ENCODE assay signal across 8 mouse cellular contexts in genomic region chr13:9093316-9094155, GRCm38 (mm10). TPM values are rescaled to one million over a fixed set of nuclear protein-coding genes. Genes with fewer than 3 reads are reported as not detected.
DNase-seq lines count a peak whose midpoint lies in the region; ATAC-seq lines count a peak whose summit lies in the region.

Larp4b (plus strand) TSS chr13:9093881.

- H3K9ac ChIP-seq in heart, embryonic 14.5 days (ENCODE audit: low read length) = peak within 1 kb of the TSS; percentile 98
- peak within 1 kb of the TSS; percentile 99 for H3K9ac ChIP-seq in liver, embryonic 13.5 days
- peak within 1 kb of the TSS; percentile 93 for H3K9ac ChIP-seq in stomach, embryonic 16.5 days (ENCODE audit: low read length)

- peak within 1 kb of the TSS; percentile 73 for H3K27ac ChIP-seq in brown adipose tissue, adult 24 weeks (replicated peaks; ENCODE audit: low read depth, low read length)
- peak within 1 kb of the TSS; percentile 94 to 96 for H3K27ac ChIP-seq in heart, embryonic 14.5 days (replicated peaks in 1 of 2; ENCODE audit: control insufficient read depth in 1 of 2, insufficient read depth in 1 of 2, low read depth in 2 of 2, low read length in 2 of 2)
- peak within 1 kb of the TSS; percentile 96 for H3K27ac ChIP-seq in liver, embryonic 13.5 days
- peak within 1 kb of the TSS; percentile 98 for H3K27ac ChIP-seq in stomach, embryonic 16.5 days (ENCODE audit: low read length)

- peak; percentile 100 for ATAC-seq in heart, embryonic 14.5 days (ENCODE audit: insufficient number of reproducible peaks, insufficient read depth, low FRiP score, low read depth)
- peak; percentile 98 for ATAC-seq in liver, embryonic 13.5 days (ENCODE audit: low read depth)
- ATAC-seq in stomach, embryonic 16.5 days (ENCODE audit: insufficient read depth, low FRiP score) = peak; percentile 100

- H3K4me1 ChIP-seq in brown adipose tissue, adult 24 weeks (ENCODE audit: control insufficient read depth, insufficient read depth, insufficient read length, low read length) = no peaks in the 10 kb centered on the region
- peaks cover 0 to 28% of the 10 kb centered on the region in 2 experiments; a peak in 3 of 4 replicates for H3K4me1 ChIP-seq in heart, embryonic 14.5 days (ENCODE audit: control insufficient read depth in 2 of 2, insufficient read depth in 2 of 2, low read length in 2 of 2)
- H3K4me1 ChIP-seq in liver, embryonic 13.5 days (replicated peaks) = peaks cover 59% of the 10 kb centered on the region
- peaks cover 15% of the 10 kb centered on the region for H3K4me1 ChIP-seq in stomach, embryonic 16.5 days (ENCODE audit: control insufficient read depth, insufficient read depth, low read length)

- DNase-seq in CD4-positive, CD25-positive, alpha-beta regulatory T cell, adult 2 months (ENCODE audit: low read depth, low spot score) = peak; percentile 99
- DNase-seq in fibroblast of lung, adult 2 months (ENCODE audit: low read depth) = peak; percentile 93
- peak; percentile 98 for DNase-seq in kidney, postnatal 14 days
- DNase-seq in liver, embryonic 13.5 days = peak; percentile 93
- peak; percentile 96 for DNase-seq in neural tube, embryonic 10.5 days (ENCODE audit: extremely low spot score, low spot score)

- no peaks in the 10 kb centered on the region for H3K9me3 ChIP-seq in heart, embryonic 14.5 days (ENCODE audit: control insufficient read depth, low read length)
- no peaks in the 10 kb centered on the region for H3K9me3 ChIP-seq in liver, embryonic 13.5 days (replicated peaks)
- no peaks in the 10 kb centered on the region for H3K9me3 ChIP-seq in stomach, embryonic 16.5 days (replicated peaks; ENCODE audit: control insufficient read depth, low read length)

- peak within 1 kb of the TSS; percentile 71 for H3K4me2 ChIP-seq in heart, embryonic 14.5 days (ENCODE audit: low read length)
- H3K4me2 ChIP-seq in liver, embryonic 13.5 days = peak within 1 kb of the TSS; percentile 82
- peak within 1 kb of the TSS; percentile 68 for H3K4me2 ChIP-seq in stomach, embryonic 16.5 days (ENCODE audit: low read depth, low read length)

- H3K4me3 ChIP-seq in brown adipose tissue, adult 24 weeks (ENCODE audit: insufficient read depth, low read depth, low read length) = peak within 1 kb of the TSS; percentile 90
- H3K4me3 ChIP-seq in heart, embryonic 14.5 days (ENCODE audit: control insufficient read depth in 1 of 2, insufficient read depth in 1 of 2, low read depth in 1 of 2, low read length in 2 of 2) = peak within 1 kb of the TSS; percentile 96 to 99
- H3K4me3 ChIP-seq in liver, embryonic 13.5 days (replicated peaks) = peak within 1 kb of the TSS; percentile 97
- H3K4me3 ChIP-seq in stomach, embryonic 16.5 days (replicated peaks; ENCODE audit: low read length) = peak within 1 kb of the TSS; percentile 99

- under 1% methylated on average over 82 of the region's 92 CpGs for WGBS in heart, embryonic 14.5 days
- under 1% methylated on average over 84 of the region's 92 CpGs for WGBS in liver, embryonic 13.5 days (ENCODE audit: insufficient replicate concordance)
- under 1% methylated on average over 85 of the region's 92 CpGs for WGBS in stomach, embryonic 16.5 days

- H3K36me3 ChIP-seq in heart, embryonic 14.5 days (ENCODE audit: control insufficient read depth, insufficient read depth, low read length) = no peaks in the 10 kb centered on the region
- H3K36me3 ChIP-seq in liver, embryonic 13.5 days = peaks cover 6% of the 10 kb centered on the region; the same call in 1 of the 2 replicates
- H3K36me3 ChIP-seq in stomach, embryonic 16.5 days (ENCODE audit: control insufficient read depth, insufficient read depth, low read length) = no peaks in the 10 kb centered on the region

- no peaks in the 10 kb centered on the region for H3K27me3 ChIP-seq in heart, embryonic 14.5 days (ENCODE audit: control insufficient read depth, insufficient read depth, low read length)
- no peaks in the 10 kb centered on the region for H3K27me3 ChIP-seq in liver, embryonic 13.5 days
- H3K27me3 ChIP-seq in stomach, embryonic 16.5 days (ENCODE audit: control insufficient read depth, insufficient read depth, low read length) = no peaks in the 10 kb centered on the region

RNA-seq across cellular contexts. Expression of gene Larp4b, which starts in this region (rescaled TPM):
- 24.5 and 24.6 TPM in 2 replicates for polyA plus RNA-seq in brown adipose tissue, adult 24 weeks (2012; ENCODE audit: insufficient read depth, insufficient read length, missing spikeins)
- 36.1 and 36.5 TPM in 2 replicates for polyA plus RNA-seq in heart, embryonic 14.5 days (2014; fragmentation: Nextera tagmentation; extraction: Ambion mirVana)
- polyA plus RNA-seq in liver, embryonic 13.5 days (2015; fragmentation: Nextera tagmentation; extraction: Ambion mirVana) = 23.7 and 27.6 TPM in 2 replicates
- 37.9 and 40.4 TPM in 2 replicates for polyA plus RNA-seq in stomach, embryonic 16.5 days (2015; fragmentation: Nextera tagmentation; extraction: Ambion mirVana)

Comparison
In these comparisons a context has a peak if more than half of its experiments do, and no peak if none do; other contexts are left out.
1. Peak in every context shown above with its lines: DNase-seq, ATAC-seq, H3K4me3 ChIP-seq and H3K27ac ChIP-seq.